Mouse (Mus musculus): ENCODE measurements at regions not wholly inside any gene's neighbourhood (a gene's known extent, or its start where the extent isn't known, plus 50 kb on each side); places are given as distances from the start of the nearest gene placed in this dataset.

GRCm38 (mm10) chr12:29122931-29123330 is 371.3 kb downstream of the Eipr1 start:
- DNase-seq (ENCODE audit: low read depth): no peak

- no peak for DNase-seq (ENCODE audit: low read depth)
Observed at GRCm38 (mm10) chr12:29124079-29124668, 372.6 kb downstream of the Eipr1 start.

- DNase-seq (ENCODE audit: low read depth): no peak
Observed at GRCm38 (mm10) chr12:29128844-29129243, 377.2 kb downstream of the Eipr1 start.

- DNase-seq (ENCODE audit: low read depth): no peak
Observed at GRCm38 (mm10) chr12:29129331-29129730, 377.7 kb downstream of the Eipr1 start.

GRCm38 (mm10) chr12:29134326-29134725 is 382.7 kb downstream of the Eipr1 start:
- no peak for DNase-seq (ENCODE audit: low read depth)

GRCm38 (mm10) chr12:29136850-29137268 is 385.3 kb downstream of the Eipr1 start:
- no peak for DNase-seq (ENCODE audit: low read depth)

GRCm38 (mm10) chr12:29137455-29137854 is 385.9 kb downstream of the Eipr1 start:
- DNase-seq (ENCODE audit: low read depth): no peak

GRCm38 (mm10) chr12:29140576-29140975 is 387.6 kb upstream of the Myt1l start:
- DNase-seq (ENCODE audit: low read depth): no peak

GRCm38 (mm10) chr12:29141132-29141531 is 387.1 kb upstream of the Myt1l start:
- DNase-seq (ENCODE audit: low read depth): no peak

GRCm38 (mm10) chr12:29141855-29142254 is 386.3 kb upstream of the Myt1l start:
- DNase-seq (ENCODE audit: low read depth): no peak

- DNase-seq (ENCODE audit: low read depth): no peak
Observed at GRCm38 (mm10) chr12:29143297-29143696, 384.9 kb upstream of the Myt1l start.

GRCm38 (mm10) chr12:29160920-29161319 is 367.3 kb upstream of the Myt1l start:
- no peak for DNase-seq (ENCODE audit: low read depth)

- DNase-seq (ENCODE audit: low read depth): no peak
Observed at GRCm38 (mm10) chr12:29161546-29161945, 366.6 kb upstream of the Myt1l start.

GRCm38 (mm10) chr12:29164701-29165100 is 363.5 kb upstream of the Myt1l start:
- DNase-seq (ENCODE audit: low read depth): no peak

- DNase-seq (ENCODE audit: low read depth): no peak
Observed at GRCm38 (mm10) chr12:29166316-29166715, 361.9 kb upstream of the Myt1l start.

- no peak for DNase-seq (ENCODE audit: low read depth)
Observed at GRCm38 (mm10) chr12:29167922-29168321, 360.3 kb upstream of the Myt1l start.

GRCm38 (mm10) chr12:29175698-29176440 is 352.3 kb upstream of the Myt1l start:
- DNase-seq (ENCODE audit: low read depth): no peak

- DNase-seq (ENCODE audit: low read depth): no peak
Observed at GRCm38 (mm10) chr12:29177145-29177544, 351.0 kb upstream of the Myt1l start.

- no peak for DNase-seq (ENCODE audit: low read depth)
Observed at GRCm38 (mm10) chr12:29178168-29178895, 349.9 kb upstream of the Myt1l start.

GRCm38 (mm10) chr12:29179405-29179804 is 348.8 kb upstream of the Myt1l start:
- no peak for DNase-seq (ENCODE audit: low read depth)

- DNase-seq (ENCODE audit: low read depth): no peak
Observed at GRCm38 (mm10) chr12:29180576-29180975, 347.6 kb upstream of the Myt1l start.

- no peak for DNase-seq (ENCODE audit: low read depth)
Observed at GRCm38 (mm10) chr12:29187619-29188018, 340.6 kb upstream of the Myt1l start.

GRCm38 (mm10) chr12:29192391-29192790 is 335.8 kb upstream of the Myt1l start:
- DNase-seq (ENCODE audit: low read depth): no peak
